Mouse (Mus musculus) left cerebral cortex, adult 9 months (tissue): ENCODE results near the gene Gm20937.
"Not testable (repeated sequence)": the region's sequence is repeated elsewhere in the genome, so short reads cannot be mapped to it uniquely, and the experiment has no call there.

ENCODE experiments used
- DNase-seq, 2 experiments: peaks; one replicate each; pipeline ENCODE4 v3.0.0; 2022; ENCODE audit warnings: low spot score in 2 of 2

Gm20937 gene

DNA sequence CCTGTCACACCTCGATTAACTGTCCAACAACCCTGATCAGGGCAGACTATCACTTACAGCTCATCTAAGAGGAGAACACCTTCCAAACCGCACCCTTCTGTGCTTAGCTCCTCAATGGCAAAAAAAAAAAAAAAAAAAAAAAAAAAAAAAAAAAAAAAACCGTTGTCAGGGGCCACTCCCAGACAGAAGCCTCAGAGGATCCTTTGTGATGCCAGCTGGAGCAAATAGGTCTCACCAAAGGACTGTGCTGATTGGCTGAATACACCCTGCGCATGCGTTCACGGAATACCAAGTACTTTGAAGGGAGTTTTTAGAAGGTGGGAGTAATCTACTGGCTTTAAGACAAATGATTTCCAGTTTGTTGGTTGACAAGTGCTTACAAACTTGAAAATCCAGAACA, at the start of gene Gm20937:
Gene Gm20937, minus strand, starts transcription at position 101 of the 400 bp plus-strand sequence.
- not testable (repeated sequence) for DNase-seq
